Mouse (Mus musculus) kidney, postnatal 25 days (tissue): ENCODE results near the gene Rasgef1b.

Experiments used
- DNase-seq, 2 experiments: peaks; one replicate each; pipeline ENCODE4 v3.0.0; 2021; ENCODE audit warnings: mixed read lengths in 2 of 2

Gene Rasgef1b

DNA sequence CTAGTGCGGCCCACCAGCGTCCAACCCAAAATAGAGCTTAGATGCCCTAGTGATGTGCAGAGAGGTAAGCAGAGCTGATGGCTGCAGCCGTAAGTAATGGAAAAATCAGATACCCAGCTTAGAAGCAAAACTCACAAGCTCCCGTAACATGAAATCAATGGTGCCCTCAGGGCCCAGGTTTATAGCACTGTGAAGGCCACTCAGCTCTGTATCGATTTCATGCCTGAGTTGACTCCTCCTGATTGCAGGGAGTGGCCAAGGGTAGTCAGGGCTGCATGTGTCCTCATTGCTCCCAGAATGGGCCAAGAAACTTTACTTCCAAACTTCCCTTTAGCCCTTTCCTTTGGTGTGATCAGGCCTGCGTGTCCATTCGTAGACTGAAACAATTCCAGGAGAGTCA is 545.2 kb downstream of the Rasgef1b start:
- no peak for DNase-seq

GRCm38 (mm10) chr5:99174608-99175385 is 554.1 kb downstream of the Rasgef1b start:
- no peak for DNase-seq

DNA sequence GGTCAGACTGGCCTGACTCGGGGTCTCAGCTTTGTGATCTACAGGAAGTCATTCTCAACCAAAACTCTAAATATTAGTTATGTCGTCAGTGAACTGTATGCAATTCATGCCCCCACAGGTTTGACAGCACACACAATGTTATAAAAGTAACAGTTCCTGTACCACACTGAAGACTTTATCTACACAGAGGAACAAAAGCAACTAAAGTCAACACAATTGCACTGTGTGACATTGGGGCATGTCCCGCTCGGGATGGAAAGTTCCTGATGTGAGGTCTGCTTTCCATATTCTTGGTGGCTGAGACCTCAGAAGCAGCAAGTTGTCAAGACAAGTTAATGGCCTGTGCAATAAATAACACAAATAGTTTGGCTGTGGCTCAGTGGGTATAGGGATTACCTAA is 559.0 kb downstream of the Rasgef1b start:
- DNase-seq, result no peak

DNA sequence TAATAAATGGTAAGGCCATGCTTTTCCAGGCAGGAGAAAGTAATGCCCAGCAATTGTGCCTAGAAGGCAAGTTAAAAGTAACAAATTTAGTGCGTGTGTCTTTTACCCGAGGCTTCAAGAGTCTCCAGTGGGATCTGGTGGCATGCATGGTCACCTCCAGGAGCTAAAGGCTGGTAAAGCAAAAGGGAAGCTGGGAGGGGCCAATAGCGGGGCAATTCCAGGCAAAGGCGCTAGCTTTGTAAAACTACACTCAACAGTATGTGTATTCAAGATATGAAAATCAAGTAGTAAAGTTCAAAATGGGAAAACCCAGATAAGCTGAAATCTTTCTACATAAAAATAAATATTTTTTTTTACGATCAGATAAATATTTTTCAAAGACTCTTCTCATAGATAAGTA is 561.1 kb downstream of the Rasgef1b start:
- DNase-seq, result no peak
